Mouse (Mus musculus) layer of hippocampus, postnatal 36 days (tissue): ENCODE results near the gene Hspa2. TPM values are rescaled to one million over a fixed set of nuclear protein-coding genes. Genes with fewer than 3 reads are reported as not detected.

Source experiments
- DNase-seq, 2 experiments: peaks; one replicate each; pipeline ENCODE4 v3.0.0; 2022
- total RNA-seq, 2 experiments: library from RNA; stranded (reverse); gene quantifications; 2 replicates each; pipeline ENCODE4 v1.2.3; 2021

Hspa2 gene
- total RNA-seq, 2 experiments from 2014 or later: 109 to 116 TPM

DNA sequence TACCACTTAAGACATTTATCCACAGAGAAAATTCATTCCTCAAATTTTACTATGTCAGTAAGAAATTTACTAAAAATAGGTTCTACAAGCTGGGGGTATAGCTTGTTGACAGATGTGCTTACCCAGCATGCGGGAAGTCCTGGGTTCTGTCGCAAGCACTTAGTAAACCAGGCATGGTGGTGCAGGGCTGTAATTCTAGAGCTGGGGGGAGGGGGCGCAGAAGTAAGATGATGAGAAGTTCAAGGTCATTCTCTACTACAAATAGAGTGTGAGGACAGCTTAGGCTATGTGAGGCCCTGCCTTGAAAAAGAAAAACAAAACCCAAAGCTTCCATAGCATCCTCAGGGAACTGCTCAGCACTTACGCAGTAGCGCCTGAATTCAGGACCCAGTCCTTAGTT is 25.4 kb upstream of the Hspa2 start:
- DNase-seq: no peak

DNA sequence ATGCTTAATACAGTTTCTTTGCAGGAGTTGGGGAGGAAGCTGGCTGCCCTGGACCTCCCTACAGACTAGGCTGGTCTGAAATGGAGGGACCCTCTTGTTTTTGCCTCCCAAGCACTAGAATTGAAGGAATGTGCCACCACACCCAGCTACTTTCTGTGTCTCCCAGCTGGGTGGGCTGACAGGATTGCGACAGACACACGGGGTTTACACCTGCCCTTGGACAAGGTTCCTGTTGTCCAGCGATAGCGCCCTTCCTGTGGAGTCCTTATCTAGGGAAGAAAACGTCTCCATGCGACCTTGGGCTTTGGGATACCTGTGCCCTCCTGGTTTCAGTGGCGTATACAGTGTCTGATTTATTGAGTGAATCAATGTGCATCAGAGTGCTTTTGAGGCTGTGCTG is 23.8 kb upstream of the Hspa2 start:
- no peak for DNase-seq

DNA sequence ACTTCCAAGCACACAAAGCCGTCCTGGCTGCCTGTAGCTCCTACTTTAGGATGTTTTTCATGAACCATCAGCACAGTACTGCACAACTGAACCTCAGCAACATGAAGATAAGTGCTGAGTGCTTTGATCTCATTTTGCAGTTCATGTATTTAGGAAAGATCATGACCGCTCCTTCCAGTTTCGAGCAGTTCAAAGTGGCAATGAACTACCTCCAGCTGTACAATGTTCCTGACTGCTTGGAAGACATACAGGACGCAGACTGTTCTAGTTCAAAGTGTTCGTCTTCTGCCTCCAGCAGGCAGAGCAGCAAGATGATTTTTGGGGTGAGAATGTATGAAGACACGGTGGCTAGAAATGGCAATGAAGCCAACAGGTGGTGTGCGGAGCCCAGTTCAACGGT is 18.6 kb upstream of the Hspa2 start:
- DNase-seq: no peak

DNA sequence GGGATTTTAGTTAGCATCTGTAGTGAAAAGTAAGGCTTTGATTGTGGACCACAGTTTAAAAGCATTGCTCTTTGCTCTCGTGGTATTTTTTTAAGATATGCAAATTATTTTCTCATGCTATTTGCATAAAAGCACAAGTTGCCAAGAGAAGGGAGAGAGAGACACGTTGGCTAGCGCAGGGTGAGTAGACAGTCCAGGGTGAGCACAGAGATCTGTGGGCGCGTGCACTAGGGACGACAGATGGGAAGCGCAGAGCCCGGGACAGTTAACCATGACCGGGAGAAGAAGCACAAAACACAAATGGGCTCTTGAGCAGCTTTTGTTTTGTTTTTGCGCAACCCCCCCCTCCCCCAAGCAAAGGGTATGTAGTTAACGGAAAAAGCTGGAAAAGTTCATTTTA is 15.2 kb upstream of the Hspa2 start:
- no peak for DNase-seq

DNA sequence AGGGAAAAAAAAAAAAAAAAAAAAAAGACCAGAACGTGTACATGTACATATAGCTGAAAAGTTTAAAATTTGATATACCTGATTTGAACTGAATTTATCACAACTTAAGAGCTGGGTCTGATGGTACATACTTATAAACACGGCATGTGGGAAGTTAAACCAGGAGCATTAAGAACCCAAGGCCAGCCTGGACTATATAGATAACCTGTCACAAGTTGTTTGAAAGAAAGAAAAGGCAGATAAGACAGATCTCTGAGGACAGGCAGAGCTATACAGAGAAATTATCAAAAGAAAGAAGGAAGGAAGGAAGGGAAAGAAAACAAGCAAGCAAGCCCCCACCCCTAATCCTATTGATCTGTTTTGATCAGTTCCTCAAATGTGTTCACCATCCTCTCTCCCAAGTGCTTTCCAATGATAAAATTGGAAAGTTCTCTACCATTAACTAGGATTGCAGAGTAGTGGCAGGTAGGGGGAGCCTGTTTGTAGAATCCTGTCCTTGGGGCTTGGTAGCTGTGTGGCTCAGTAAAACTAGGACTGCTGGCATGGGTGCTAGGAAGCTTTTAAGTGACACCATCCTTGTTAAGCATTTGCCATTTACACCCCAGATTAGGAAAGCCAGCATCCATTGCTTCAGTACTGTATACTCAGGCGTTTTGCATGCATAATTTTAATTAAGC is 12.2 kb upstream of the Hspa2 start:
- no peak for DNase-seq

DNA sequence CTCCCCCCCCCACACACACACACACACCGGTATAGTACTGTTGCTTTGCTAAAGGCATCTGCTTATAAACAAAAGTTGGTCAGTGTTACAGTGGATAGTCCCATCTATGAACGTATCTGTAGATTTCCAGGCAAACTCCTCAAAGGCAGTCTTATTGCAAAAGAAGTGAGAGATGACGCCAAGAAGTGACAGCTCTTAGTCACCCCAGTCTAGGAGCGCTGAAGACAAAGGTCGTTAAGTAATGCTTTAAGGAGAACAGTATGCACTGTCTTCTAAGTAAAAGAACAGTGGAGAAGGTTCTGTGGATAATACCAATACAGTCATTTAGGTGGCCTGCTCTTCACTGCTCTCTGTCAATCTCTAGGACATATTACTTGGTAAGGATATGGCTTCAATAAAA is 11.0 kb upstream of the Hspa2 start:
- no peak for DNase-seq

DNA sequence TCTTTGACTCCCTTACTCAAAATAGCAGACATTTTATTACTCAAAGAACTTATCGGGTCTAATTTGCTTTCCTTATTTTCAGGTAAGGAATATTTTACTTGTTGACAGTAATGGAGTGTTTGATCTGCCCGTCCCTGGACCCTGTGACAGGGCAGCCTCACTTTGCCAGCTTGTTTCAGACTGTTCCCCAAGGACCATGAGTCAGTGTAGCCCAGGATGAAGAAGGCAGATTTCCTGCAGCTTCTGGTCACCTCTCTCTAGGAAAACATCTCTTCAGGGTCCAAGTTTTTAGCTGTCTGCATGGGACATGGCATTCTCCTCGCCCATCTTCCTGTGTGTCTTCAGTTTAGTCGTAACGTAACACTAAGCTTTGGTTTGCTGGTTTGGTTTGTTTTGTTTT is 6.7 kb upstream of the Hspa2 start:
- DNase-seq: no peak

DNA sequence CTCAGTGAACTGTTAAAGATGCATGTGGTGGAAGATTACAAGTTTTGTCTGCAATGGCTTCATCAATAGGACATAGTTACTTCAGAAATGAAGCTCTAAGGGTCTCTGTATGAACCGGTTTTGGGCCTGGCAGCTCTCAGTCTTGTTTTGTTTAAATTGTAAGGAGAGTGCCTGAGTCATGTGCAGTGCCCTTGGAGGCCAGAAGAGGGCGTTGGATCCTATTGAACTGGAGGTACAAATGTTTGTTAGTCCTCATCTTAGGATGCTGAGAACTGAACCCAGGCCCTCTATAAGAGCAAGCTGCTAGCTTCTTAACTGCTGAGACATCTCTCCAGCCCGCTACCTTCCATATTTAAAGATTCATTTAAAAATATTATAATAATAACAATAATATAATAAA is 2.3 kb upstream of the Hspa2 start:
- no peak for DNase-seq

DNA sequence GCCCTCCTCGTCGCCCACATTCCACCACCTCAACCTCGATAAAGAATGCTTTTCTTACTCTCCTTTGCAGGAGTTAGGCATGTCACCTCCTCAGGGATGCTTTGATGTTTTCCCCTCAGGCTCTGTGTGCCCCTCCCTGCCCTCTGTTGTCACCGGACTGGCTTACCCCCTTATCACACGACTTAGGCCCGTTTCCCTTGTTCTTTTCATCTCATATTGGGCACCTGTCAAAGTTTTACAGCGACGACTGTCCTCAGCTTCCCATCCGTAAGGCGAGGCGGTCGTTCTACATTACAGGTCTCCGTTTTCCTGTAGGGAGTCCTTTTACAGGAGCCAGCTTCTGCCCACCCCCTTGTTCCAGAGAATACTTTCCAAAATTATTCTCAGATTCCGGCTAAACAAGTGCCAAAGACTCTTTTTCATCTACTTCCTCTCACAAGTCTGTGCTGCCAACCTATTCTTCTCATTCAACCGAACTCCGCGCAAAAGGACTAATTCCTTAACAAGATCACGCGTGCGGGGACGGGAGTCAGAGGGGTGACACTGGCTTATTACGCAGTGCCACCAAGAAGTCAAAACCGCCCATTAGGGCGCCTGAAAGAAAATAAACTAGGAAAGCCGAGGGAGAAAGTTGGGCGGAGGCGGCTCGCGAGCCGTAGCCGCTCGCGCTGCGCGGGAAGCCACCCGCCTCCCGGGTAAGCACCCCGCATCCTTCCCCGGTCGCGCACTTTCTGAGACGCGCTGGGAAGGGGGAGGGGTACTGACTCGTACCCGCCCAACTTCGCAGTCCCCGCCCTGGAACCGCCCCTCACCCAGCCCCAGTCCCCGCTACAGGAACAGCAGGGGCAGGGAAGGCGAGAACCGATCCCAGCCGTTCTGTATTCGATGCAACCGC is 738 bp upstream of the Hspa2 start:
- no peak for DNase-seq

DNA sequence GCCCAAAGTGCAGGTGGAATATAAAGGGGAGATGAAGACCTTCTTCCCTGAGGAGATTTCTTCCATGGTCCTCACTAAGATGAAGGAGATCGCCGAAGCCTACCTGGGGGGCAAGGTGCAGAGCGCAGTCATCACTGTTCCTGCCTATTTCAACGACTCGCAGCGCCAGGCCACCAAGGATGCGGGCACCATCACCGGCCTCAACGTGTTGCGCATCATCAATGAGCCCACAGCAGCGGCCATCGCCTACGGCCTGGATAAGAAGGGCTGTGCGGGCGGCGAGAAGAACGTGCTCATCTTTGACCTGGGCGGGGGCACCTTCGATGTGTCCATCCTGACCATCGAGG is 833 bp downstream of the Hspa2 start:
- peak in 1 of 2 experiments; percentile 32 for DNase-seq

DNA sequence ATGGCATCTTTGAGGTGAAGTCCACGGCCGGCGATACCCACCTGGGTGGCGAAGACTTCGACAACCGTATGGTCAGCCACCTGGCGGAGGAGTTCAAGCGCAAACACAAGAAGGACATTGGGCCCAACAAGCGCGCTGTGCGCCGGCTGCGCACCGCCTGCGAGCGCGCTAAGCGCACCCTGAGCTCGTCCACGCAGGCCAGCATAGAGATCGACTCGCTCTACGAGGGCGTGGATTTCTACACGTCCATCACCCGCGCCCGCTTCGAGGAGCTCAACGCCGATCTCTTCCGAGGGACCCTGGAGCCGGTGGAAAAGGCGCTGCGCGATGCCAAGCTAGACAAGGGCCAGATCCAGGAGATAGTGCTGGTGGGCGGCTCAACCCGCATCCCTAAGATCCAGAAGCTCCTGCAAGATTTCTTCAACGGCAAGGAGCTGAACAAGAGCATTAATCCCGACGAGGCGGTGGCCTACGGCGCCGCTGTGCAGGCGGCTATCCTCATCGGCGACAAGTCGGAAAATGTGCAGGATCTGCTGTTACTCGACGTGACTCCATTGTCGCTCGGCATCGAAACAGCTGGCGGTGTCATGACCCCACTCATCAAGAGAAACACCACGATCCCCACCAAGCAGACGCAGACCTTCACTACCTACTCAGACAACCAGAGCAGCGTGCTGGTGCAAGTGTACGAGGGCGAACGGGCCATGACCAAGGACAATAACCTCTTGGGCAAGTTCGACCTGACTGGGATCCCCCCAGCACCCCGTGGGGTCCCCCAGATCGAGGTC is 1.4 kb downstream of the Hspa2 start:
- DNase-seq: peak; percentile 34 to 42

DNA sequence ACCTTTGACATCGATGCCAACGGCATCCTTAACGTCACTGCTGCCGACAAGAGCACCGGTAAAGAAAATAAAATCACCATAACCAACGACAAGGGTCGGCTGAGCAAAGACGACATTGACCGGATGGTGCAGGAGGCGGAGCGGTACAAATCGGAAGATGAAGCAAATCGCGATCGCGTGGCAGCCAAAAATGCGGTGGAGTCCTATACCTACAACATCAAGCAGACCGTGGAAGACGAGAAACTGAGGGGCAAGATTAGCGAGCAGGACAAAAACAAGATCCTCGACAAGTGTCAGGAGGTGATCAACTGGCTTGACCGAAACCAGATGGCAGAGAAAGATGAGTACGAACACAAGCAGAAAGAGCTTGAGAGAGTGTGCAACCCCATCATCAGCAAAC is 2.0 kb downstream of the Hspa2 start:
- peak; percentile 9 for DNase-seq

DNA sequence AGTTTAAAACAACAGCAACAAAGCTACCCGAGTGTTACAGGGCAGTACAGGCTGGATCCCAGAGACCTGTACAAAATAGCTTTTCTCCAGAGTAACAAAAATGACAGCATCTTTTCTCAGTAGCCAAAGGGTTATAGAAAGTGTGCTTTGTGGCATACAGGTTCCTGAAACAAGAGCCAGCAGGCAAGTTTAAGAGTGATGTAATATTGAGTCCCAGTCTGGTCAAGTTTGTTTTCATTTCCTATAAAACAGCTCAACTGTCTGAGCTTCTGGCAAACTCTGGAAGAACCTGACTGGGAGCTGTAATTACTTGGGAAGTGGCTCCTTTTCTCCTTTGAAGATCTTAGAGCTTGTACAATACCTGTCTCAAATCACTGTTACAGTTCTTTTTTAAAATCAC is 3.2 kb downstream of the Hspa2 start:
- no peak for DNase-seq

DNA sequence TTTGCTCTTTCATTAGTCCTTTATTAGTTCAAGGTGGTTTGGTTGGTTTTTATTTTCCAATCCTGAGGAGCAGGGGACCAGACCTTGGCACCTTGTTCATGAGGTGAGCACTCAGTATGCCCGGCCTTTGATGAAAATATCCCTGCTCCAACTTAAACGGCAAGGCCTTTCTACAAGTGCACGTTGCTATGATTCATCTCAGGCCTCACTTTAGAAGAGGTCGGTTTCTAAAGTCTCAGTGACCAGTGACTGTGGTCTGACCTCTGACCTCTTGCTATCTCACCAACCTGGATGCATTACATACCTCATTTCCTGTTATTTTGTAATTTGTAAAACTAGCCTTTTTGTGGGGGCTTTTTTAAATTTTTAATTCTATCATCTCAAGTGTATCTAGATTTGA is 5.2 kb downstream of the Hspa2 start:
- DNase-seq: no peak

DNA sequence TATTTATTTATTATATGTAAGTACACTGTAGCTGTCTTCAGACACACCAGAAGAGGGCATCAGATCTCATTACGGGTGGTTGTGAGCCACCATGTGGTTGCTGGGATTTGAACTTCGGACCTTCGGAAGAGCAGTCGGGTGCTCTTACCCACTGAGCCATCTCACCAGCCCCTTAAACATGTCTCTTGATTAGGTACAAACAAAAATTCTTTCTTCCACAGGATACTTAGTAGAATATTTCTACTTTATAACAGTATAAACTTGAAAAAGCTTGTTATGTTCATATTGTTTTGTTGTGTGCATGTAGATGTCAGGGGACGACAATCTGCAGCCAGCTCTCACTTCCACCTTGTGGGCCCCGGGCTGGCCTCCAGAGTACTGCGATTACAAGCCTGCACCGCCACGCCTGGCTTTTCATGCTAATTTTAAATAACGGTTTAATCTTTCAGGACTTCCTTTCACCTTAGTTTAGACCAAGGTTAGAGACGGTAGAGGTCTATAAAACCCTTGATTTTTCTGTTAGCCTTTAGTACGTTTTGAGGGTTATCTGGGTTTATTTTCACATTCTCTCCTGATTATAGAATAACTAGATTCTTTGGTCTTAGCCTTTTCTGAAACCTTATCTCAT is 11.5 kb downstream of the Hspa2 start:
- DNase-seq: no peak

DNA sequence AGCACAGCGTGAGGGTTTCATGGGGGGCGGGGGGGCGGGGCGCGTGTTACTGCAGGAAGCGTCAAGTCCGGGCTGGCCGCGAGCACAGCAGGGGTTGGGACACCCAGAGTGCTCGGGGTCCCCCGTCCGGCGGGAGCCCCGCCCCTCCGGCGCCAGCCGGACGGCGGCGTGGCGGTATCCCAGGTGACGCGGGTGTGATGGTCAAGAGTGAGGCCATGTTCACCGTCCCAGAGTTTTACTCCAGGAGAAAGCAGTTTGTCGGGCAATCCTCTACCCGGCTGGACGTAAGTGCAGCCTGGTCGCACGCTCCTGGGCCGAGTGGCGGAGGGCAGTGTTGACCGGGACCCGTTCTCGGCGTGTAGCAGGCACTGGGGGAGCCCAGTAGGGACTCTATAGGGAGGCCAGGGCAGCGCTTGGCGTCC is 13.5 kb downstream of the Hspa2 start, which contains the start of gene Ppp1r36:
Gene Ppp1r36, plus strand, starts transcription at position 106 of the 422 bp plus-strand sequence.
- no peak for DNase-seq

DNA sequence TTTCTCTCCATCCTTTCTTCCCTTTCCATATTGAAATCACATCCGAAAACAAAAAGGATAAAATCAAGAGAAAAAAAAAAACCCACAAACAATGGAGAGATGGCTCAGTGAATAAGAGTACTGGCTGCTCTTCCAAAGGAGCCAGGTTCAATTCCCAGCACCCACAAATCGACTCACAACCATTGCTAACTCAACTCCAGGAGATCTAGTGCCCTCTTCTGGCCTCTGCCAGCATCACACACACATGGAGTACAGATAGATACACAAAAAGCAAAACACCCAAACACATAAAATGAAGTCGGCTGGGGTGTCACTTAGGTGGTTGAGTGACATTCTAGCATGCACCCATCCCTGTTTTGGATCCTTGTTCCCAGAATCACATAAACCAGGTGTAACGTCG is 14.4 kb downstream of the Hspa2 start:
- no peak for DNase-seq

DNA sequence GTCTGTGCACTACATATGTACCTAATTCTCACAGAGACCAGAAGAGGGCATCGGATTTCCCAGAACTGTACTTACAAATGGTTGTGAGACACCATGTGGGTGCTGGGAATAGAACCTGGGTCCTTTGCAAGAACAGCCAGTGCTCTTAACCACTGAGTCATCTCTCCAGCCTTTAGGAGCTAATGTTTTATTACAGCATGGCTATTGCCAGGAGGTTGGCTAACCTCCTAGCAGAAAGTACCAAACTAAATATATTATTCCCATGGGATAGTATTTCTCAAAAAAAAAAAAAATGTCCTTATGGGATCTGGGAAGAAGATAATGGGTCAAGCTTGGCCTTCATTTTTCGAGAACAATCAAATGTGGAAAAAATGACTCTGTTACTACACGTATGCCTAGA is 21.3 kb downstream of the Hspa2 start:
- no peak for DNase-seq

DNA sequence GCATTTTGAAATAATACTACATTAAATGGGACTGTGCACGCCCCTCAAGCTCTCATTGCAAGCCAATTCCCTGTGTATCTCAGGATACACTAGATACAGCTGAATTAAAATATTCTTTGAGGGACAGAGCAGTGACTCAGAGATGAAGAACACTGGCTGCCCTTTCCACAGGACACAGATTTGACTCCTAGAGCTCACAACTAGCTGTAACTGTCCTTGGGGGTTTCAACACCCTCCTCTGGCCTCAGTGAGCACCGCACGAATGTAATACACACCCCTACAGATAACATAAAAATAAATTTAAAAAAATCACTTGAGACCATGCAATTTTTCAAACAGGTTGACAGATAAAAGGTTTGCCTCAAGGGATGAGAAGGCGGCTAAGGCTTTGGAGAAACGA is 23.6 kb downstream of the Hspa2 start:
- no peak for DNase-seq

DNA sequence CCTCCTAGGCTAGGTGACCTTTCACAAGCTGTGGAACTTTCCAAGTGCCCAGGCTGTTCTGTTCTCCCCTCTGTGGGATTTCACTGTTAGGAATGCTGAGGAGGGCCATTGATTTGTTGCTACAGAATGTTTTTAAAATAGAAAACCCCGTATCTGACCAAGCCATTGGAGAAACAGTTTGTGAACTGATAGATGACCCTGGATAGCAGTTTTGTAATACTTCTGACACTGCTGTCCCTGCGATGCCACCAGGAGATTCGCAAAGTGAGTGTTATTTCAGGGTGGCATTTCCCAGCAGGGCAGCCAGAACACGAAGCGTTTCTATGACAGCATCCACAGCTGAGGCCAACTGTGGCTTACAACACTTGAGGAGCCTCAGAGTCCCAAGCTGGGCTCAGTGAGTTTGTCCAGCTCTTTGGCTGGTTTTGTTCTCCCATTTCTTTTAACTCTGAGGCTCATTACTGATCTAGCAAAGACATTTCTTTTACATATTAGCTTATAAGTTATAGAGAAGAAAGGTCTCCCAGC is 27.0 kb downstream of the Hspa2 start:
- DNase-seq: peak; percentile 19 to 37

DNA sequence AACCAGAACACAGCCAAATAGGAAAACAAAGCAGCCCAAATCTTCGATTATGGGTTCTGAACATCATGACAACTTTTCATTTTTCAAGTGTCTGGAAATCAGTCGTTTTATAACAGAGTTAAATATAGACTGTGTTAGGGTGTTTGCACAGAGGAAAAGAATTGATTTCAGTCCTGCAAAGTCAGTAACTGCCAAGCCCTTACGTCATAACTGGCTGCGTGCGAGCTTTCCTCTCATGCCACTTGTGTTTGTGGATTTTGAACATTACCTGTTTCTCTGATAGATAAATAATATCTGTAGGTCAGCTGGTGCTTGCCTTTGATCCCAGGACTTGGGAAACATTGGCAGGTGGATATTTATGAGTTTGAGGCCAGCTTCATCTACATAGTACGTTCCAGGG is 27.5 kb downstream of the Hspa2 start:
- DNase-seq: peak in 1 of 2 experiments; percentile 33

DNA sequence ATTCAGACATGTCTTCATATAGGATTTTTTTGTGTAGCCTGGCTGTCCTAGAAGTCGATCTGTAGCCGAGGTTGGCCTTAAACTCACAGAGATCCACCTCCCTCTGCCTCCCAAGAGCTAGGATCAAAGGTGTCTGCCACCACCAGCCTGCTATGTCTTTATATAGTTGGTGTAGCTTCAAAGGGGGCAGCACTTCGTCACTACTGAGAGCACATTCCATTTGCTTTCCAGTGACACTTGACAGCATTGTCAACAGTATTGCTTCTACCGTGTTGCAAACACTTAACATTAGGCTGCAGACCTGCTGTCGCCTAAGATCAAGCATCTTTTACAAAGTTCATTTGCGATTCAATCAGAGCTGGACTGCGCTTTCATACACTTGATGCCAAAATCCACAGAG is 30.1 kb downstream of the Hspa2 start:
- no peak for DNase-seq

DNA sequence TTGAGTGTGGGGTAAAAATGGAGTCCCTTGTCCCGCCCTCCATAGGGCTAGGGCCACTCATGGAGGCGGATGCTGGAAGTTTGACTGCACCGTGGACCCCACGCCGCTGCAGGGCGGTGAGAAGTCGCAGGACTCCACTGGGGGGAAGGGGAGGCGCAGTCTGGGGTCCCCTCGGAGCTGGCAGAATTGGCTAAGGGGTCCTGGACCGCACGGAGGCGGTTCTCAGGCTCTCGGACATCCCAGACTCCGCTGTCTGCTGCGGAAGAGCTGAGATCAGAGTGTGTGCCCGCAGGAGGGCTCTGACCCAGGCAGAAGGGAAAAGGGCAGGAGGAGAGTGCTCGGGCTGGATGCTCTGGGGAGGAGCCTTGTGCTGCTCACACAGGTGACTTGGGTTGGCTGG is 31.1 kb downstream of the Hspa2 start:
- no peak for DNase-seq
